Mouse (Mus musculus) CH12.LX (cell line): ENCODE data around the gene Casz1. TPM values are rescaled to one million over a fixed set of nuclear protein-coding genes. Genes with fewer than 3 reads are reported as not detected.

Experiments
- DNase-seq: peaks from one replicate; pipeline ENCODE4 v3.0.0-alpha.2; 2013; ENCODE audit errors: extremely low read depth
- H3K27ac ChIP-seq: 2 replicates; pipeline ENCODE4 v1.5.1; 2012; ENCODE audit warnings: low read depth, mild to moderate bottlenecking, control low read depth, moderate library complexity; ENCODE audit not compliant: insufficient read depth
- H3K27me3 ChIP-seq: replicated peaks from 2 replicates; pipeline ENCODE3; 2012; ENCODE audit warnings: inconsistent platforms
- H3K36me3 ChIP-seq, 2 experiments: replicated peaks in 1 of 2; 2 replicates each; pipeline versions ENCODE3 to v1.6.1; 2012; ENCODE audit warnings: inconsistent platforms in 1 of 2, low read length in 1 of 2, mild to moderate bottlenecking in 1 of 2, mixed read lengths in 1 of 2, moderate library complexity in 1 of 2; ENCODE audit not compliant: control insufficient read depth in 1 of 2, insufficient read depth in 1 of 2
- H3K4me1 ChIP-seq, 2 experiments: 2 replicates each; pipeline ENCODE4 v1.6.1; 2012; ENCODE audit warnings: inconsistent platforms in 1 of 2, moderate library complexity in 1 of 2; ENCODE audit not compliant: insufficient read depth in 2 of 2, control insufficient read depth in 1 of 2
- H3K4me2 ChIP-seq: 2 replicates; pipeline ENCODE4 v1.6.1; 2012; ENCODE audit warnings: low read depth, mild to moderate bottlenecking, control low read depth; ENCODE audit not compliant: poor library complexity, insufficient read depth, severe bottlenecking
- H3K4me3 ChIP-seq, 3 experiments: fragments of 150-350 bp in 1 of 3; sonication (generic) in 1 of 3; replicated peaks in 1 of 3; 2 replicates each; pipeline versions ENCODE3 to v1.5.1; 2011 to 2012; ENCODE audit warnings: low read depth in 2 of 3, low read length in 2 of 3, mild to moderate bottlenecking in 2 of 3, moderate library complexity in 2 of 3, control low read depth in 1 of 3, improper control_type of control experiment in 1 of 3, inconsistent platforms in 1 of 3, mixed read lengths in 1 of 3; ENCODE audit not compliant: poor library complexity in 1 of 3
- H3K79me2 ChIP-seq: replicated peaks from 2 replicates; pipeline ENCODE4 v1.6.1; 2012; ENCODE audit warnings: mild to moderate bottlenecking, moderate library complexity; ENCODE audit not compliant: control insufficient read depth, poor library complexity, insufficient read depth, severe bottlenecking; ENCODE audit errors: extremely low read depth
- H3K9ac ChIP-seq: 2 replicates; pipeline ENCODE4 v1.6.1; 2012; ENCODE audit warnings: low read depth, mild to moderate bottlenecking, control low read depth, moderate library complexity; ENCODE audit not compliant: insufficient read depth
- H3K9me3 ChIP-seq: replicated peaks from 2 replicates; pipeline ENCODE3; 2012; ENCODE audit warnings: low read length, inconsistent platforms, mixed read lengths
- BHLHE40 ChIP-seq: IDR thresholded peaks from 2 replicates; pipeline ENCODE4 v1.6.1; 2011; ENCODE audit warnings: mild to moderate bottlenecking, low read depth, low read length, improper control_type of control experiment
- E2F4 ChIP-seq: IDR thresholded peaks from 2 replicates; pipeline ENCODE4 v1.6.1; 2011; ENCODE audit warnings: low read depth, low read length, improper control_type of control experiment; ENCODE audit not compliant: insufficient replicate concordance
- ELF1 ChIP-seq: IDR thresholded peaks from 2 replicates; pipeline ENCODE4 v1.6.1; 2014; ENCODE audit warnings: low read depth, mild to moderate bottlenecking, inconsistent platforms, low read length, improper control_type of control experiment
- GABPA ChIP-seq: IDR thresholded peaks from 2 replicates; pipeline ENCODE4 v1.6.1; 2012; ENCODE audit warnings: low read depth, low read length, improper control_type of control experiment, inconsistent platforms; ENCODE audit not compliant: insufficient replicate concordance
- MEF2A ChIP-seq: IDR thresholded peaks from 2 replicates; pipeline ENCODE4 v1.6.1; 2014; ENCODE audit warnings: low read depth, mild to moderate bottlenecking, inconsistent platforms, low read length, improper control_type of control experiment, borderline replicate concordance
- NELFE ChIP-seq: IDR thresholded peaks from 2 replicates; pipeline ENCODE4 v1.6.1; 2011; ENCODE audit warnings: low read depth, low read length, improper control_type of control experiment
- PAX5 ChIP-seq: IDR thresholded peaks from 2 replicates; pipeline ENCODE4 v1.6.1; 2012; ENCODE audit warnings: low read length, inconsistent platforms, mixed read lengths
- POLR2AphosphoS2 ChIP-seq: IDR thresholded peaks from 2 replicates; pipeline ENCODE4 v1.6.1; 2011; ENCODE audit warnings: low read depth, low read length, improper control_type of control experiment
- RAD21 ChIP-seq: IDR thresholded peaks from 2 replicates; pipeline ENCODE4 v1.6.1; 2011; ENCODE audit warnings: low read depth, mild to moderate bottlenecking, low read length, improper control_type of control experiment, moderate library complexity
- SIN3A ChIP-seq: IDR thresholded peaks from 2 replicates; pipeline ENCODE4 v1.6.1; 2012; ENCODE audit warnings: low read length, improper control_type of control experiment, inconsistent platforms
- TCF12 ChIP-seq: IDR thresholded peaks from 2 replicates; pipeline ENCODE4 v1.6.1; 2014; ENCODE audit warnings: low read depth, mild to moderate bottlenecking, inconsistent platforms, low read length, improper control_type of control experiment
- USF1 ChIP-seq: IDR thresholded peaks from 2 replicates; pipeline ENCODE4 v1.6.1; 2014; ENCODE audit warnings: low read depth, mild to moderate bottlenecking, inconsistent platforms, low read length, improper control_type of control experiment
- USF2 ChIP-seq: conservative IDR thresholded peaks from 2 replicates; pipeline ENCODE4 v1.6.1; 2011; ENCODE audit warnings: low read depth, low read length, improper control_type of control experiment
- ZKSCAN1 ChIP-seq: IDR thresholded peaks from 2 replicates; pipeline ENCODE4 v1.6.1; 2012; ENCODE audit warnings: low read depth, inconsistent platforms, low read length, improper control_type of control experiment, borderline replicate concordance
- ZNF384 ChIP-seq: IDR thresholded peaks from 2 replicates; pipeline ENCODE4 v1.6.1; 2012; ENCODE audit warnings: low read depth, low read length, improper control_type of control experiment, inconsistent platforms
- dilution Hi-C: fragments of 300-500 bp; cut with MboI; formaldehyde crosslinking; loops from 2 replicates; pipeline ENCODE4 v1.14.3; 2020; ENCODE audit warnings: low sequenced_read_pairs; ENCODE audit not compliant: extremely low pct_unique_long_range_greater_than_20kb, extremely low pct_ligation_motif_present
- in situ Hi-C: fragments of 300-500 bp; cut with MboI; formaldehyde crosslinking; loops from 3 replicates; pipeline ENCODE4 v1.14.3; 2019; ENCODE audit warnings: low sequenced_read_pairs, low pct_ligation_motif_present, low pct_unique_long_range_greater_than_20kb, mixed read lengths
- polyA plus RNA-seq: library from polyadenylated mRNA; unstranded; fragments of >175 nt; gene quantifications from 2 replicates; pipeline ENCODE4 v1.2.1, GENCODE M21; 2012; ENCODE audit warnings: low read depth; ENCODE audit not compliant: insufficient read length
- total RNA-seq, 2 experiments: library from RNA; depleted of rRNA; stranded (reverse); fragments of 300-350 nt in 1 of 2; fragments of >200 nt in 1 of 2; gene quantifications; 2 replicates each; pipeline ENCODE4 v1.2.3; 2012 to 2014

Gene Casz1
- total and polyA plus RNA-seq, 3 experiments: 0.12 to 0.36 (median 0.17) TPM

GRCm38 (mm10) chr4:148876867-148877266 is 72.6 kb downstream of the Casz1 start:
- Histone ChIP-seq H3K9me3 (no peaks in the 10 kb centered on the region), H3K4me1 (peaks cover 0 to 3% of the 10 kb centered on the region in 2 experiments; a peak in 1 of 4 replicates), H3K27ac (no peak overlapping the region), H3K4me3 (no peak overlapping the region), H3K79me2 (no peaks in the 10 kb centered on the region), H3K27me3 (peaks cover 91% of the 10 kb centered on the region), H3K36me3 (no peaks in the 10 kb centered on the region), H3K4me2 (no peak overlapping the region), H3K9ac (no peak overlapping the region)
- in situ Hi-C loops (no loop called here), dilution Hi-C loops (no loop called here)
- no peak for TF ChIP-seq E2F4
- TF ChIP-seq ZKSCAN1: no peak
- no peak for TF ChIP-seq ZNF384
- no peak for DNase-seq

DNA sequence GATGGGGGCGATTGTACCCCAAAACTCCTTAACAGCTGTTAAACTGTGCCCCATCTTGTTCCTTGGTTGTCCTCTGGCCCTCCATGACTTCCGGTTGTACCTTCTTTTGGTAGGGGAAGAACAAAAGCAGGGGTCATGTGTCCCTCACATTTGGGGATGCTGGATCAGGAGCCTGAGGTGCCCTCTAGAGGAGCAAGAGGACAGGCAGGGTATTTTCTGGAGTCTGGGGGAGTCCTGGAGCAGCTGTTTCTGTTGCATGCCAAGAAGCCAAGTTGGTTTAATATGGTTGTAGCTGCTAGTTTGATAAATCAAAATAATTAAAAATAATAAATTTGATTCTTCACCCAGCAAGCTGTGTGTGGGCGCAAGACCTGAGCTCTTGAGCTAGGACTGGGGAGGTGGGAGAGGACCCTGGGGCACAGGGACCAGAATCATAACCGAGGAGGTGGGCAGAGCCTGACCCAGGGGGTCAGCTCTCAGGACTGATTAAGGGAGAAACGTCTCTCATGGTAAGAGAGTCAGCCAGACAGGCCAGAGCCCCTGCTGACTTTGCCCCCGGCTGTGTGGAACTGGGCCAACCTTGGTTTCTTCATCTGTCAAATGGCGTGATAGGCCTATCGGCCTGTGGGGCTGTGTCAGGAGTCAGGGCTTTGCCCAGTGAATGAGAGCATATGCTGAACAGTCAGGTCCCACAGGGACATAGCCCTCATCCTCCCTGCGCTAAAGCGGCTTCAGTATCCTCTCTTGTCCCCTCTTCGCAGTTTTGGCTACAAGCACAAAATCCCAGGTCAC is 74.2 kb downstream of the Casz1 start:
- H3K36me3 ChIP-seq: no peaks in the 10 kb centered on the region
- dilution Hi-C loops (no loop called here), in situ Hi-C loops (no loop called here)
- TF ChIP-seq ZKSCAN1 (no peak), RAD21 (peak; percentile 3)
- no peak overlapping the region for H3K4me3 ChIP-seq
- H3K9ac ChIP-seq: no peak overlapping the region
- no peaks in the 10 kb centered on the region for H3K9me3 ChIP-seq
- no peak overlapping the region for H3K4me2 ChIP-seq
- no peaks in the 10 kb centered on the region for H3K79me2 ChIP-seq
- no peak for DNase-seq
- peaks cover 89% of the 10 kb centered on the region for H3K27me3 ChIP-seq
- no peak overlapping the region for H3K27ac ChIP-seq
- H3K4me1 ChIP-seq: peaks cover 0 to 3% of the 10 kb centered on the region in 2 experiments; a peak in 1 of 4 replicates

DNA sequence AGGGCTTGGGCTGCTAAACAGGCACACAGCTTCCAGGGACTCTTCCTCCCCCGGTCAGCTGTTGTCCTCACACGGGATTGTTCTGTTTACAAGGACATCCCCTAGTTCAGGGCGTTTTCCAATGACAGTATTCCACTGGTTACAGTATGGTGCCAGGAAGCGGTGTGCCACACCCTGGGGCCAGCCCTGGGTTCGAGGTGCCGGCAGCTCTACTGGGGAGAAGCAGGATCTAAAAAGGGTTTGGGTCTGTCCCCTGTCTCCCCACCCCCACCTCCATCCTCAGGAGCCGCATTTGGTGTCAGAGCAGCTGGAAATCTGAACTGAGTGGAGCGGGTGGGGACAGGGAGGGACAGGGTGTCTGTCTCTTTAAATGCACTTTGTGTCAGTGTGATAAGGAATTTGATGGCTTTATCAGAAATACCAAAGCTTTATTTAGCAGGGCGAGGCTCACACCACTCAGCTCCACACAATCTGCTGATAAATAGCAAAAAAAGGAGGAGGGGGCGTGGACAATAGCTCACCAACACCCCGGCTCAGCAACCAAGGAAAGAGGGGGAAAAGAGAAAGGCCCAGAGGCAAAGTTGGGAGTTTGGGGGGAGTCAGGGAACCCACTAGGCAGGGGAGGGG is 74.9 kb downstream of the Casz1 start:
- Histone ChIP-seq H3K4me2 (no peak overlapping the region), H3K9me3 (no peaks in the 10 kb centered on the region), H3K27me3 (peaks cover 89% of the 10 kb centered on the region), H3K9ac (no peak overlapping the region), H3K27ac (no peak overlapping the region), H3K79me2 (no peaks in the 10 kb centered on the region), H3K4me3 (no peak overlapping the region), H3K36me3 (no peaks in the 10 kb centered on the region), H3K4me1 (peaks cover 0 to 3% of the 10 kb centered on the region in 2 experiments; a peak in 1 of 4 replicates)
- dilution Hi-C loops (no loop called here), in situ Hi-C loops (no loop called here)
- TF ChIP-seq ELF1 (no peak), NELFE (no peak), MEF2A (no peak), USF1 (no peak), SIN3A (no peak), PAX5 (no peak), GABPA (no peak), RAD21 (no peak), POLR2AphosphoS2 (no peak), BHLHE40 (no peak), TCF12 (no peak), USF2 (no peak)
- DNase-seq: no peak
